Mouse (Mus musculus): ENCODE measurements around the gene Prop1. TPM values are rescaled to one million over a fixed set of nuclear protein-coding genes. Genes with fewer than 3 reads are reported as not detected.

The Prop1 gene
- polyA plus RNA-seq (2015; fragmentation: Nextera tagmentation; extraction: Ambion mirVana): not detected in 2 replicates

GRCm38 (mm10) chr11:50953665-50954064 lies at the start of gene Prop1:
Prop1 (minus strand) TSS chr11:50953765.
- WGBS: 74% methylated on average over 6 of the region's 6 CpGs
- H3K4me3 ChIP-seq (replicated peaks): no peak within 1 kb of the TSS
- H3K9ac ChIP-seq (replicated peaks): no peak within 1 kb of the TSS
- H3K27ac ChIP-seq (replicated peaks): no peak within 1 kb of the TSS
- H3K36me3 ChIP-seq: no peaks in the 10 kb centered on the region
- no peaks in the 10 kb centered on the region for H3K4me1 ChIP-seq
- H3K4me2 ChIP-seq: no peak within 1 kb of the TSS
- ATAC-seq (ENCODE audit: low FRiP score): no peak
- no peaks in the 10 kb centered on the region for H3K9me3 ChIP-seq (replicated peaks)
- H3K27me3 ChIP-seq (replicated peaks): no peaks in the 10 kb centered on the region

- no peaks in the 10 kb centered on the region for H3K27me3 ChIP-seq (replicated peaks)
- no peak within 1 kb of the TSS for H3K4me3 ChIP-seq (replicated peaks)
- no peak within 1 kb of the TSS for H3K4me2 ChIP-seq
- no peaks in the 10 kb centered on the region for H3K36me3 ChIP-seq
- 81% methylated on average over 5 of the region's 5 CpGs for WGBS
- ATAC-seq (ENCODE audit: low FRiP score): no peak
- no peaks in the 10 kb centered on the region for H3K4me1 ChIP-seq
- no peaks in the 10 kb centered on the region for H3K9me3 ChIP-seq (replicated peaks)
- H3K9ac ChIP-seq (replicated peaks): no peak within 1 kb of the TSS
- H3K27ac ChIP-seq (replicated peaks): no peak within 1 kb of the TSS
Measured at GRCm38 (mm10) chr11:51003296-51003695, 49.7 kb upstream of the Prop1 start, which contains the start of gene Olfr51. Olfr51 (plus strand) TSS chr11:51003596.

- 75% methylated on average over 5 of the region's 5 CpGs for WGBS
- H3K27ac ChIP-seq (replicated peaks): no peak within 1 kb of the TSS
Measured at GRCm38 (mm10) chr11:50981667-50982066, 28.1 kb upstream of the Prop1 start, which contains the start of gene Olfr1377. Olfr1377 (plus strand) TSS chr11:50981967.

GRCm38 (mm10) chr11:50977216-50977615 lies 23.7 kb upstream of the Prop1 start:
- ATAC-seq (ENCODE audit: low FRiP score): no peak
- Histone ChIP-seq H3K4me3 (replicated peaks) (no peak overlapping the region), H3K36me3 (no peaks in the 10 kb centered on the region), H3K9ac (replicated peaks) (no peak overlapping the region), H3K4me2 (no peak overlapping the region), H3K9me3 (replicated peaks) (no peaks in the 10 kb centered on the region), H3K27ac (replicated peaks) (no peak overlapping the region), H3K4me1 (no peaks in the 10 kb centered on the region), H3K27me3 (replicated peaks) (no peaks in the 10 kb centered on the region)
- 75% methylated on average over 4 of the region's 4 CpGs for WGBS

More at GRCm38 (mm10) chr11:50981667-50982066, 28.1 kb upstream of the Prop1 start, which contains the start of gene Olfr1377:
- H3K4me2 ChIP-seq: no peak within 1 kb of the TSS
- no peak within 1 kb of the TSS for H3K9ac ChIP-seq (replicated peaks)
- H3K36me3 ChIP-seq: no peaks in the 10 kb centered on the region
- no peaks in the 10 kb centered on the region for H3K9me3 ChIP-seq (replicated peaks)
- no peaks in the 10 kb centered on the region for H3K27me3 ChIP-seq (replicated peaks)
- H3K4me3 ChIP-seq (replicated peaks): no peak within 1 kb of the TSS
- no peaks in the 10 kb centered on the region for H3K4me1 ChIP-seq
- ATAC-seq (ENCODE audit: low FRiP score): no peak

GRCm38 (mm10) chr11:50966230-50966629 lies 12.7 kb upstream of the Prop1 start, which contains the start of gene Olfr1378:
Olfr1378 (plus strand) TSS chr11:50966530.
- no peak for ATAC-seq (ENCODE audit: low FRiP score)
- Histone ChIP-seq H3K9ac (replicated peaks) (no peak within 1 kb of the TSS), H3K4me2 (no peak within 1 kb of the TSS), H3K9me3 (replicated peaks) (no peaks in the 10 kb centered on the region), H3K4me3 (replicated peaks) (no peak within 1 kb of the TSS), H3K27me3 (replicated peaks) (no peaks in the 10 kb centered on the region), H3K36me3 (no peaks in the 10 kb centered on the region), H3K4me1 (no peaks in the 10 kb centered on the region; the same call in 1 of the 2 replicates), H3K27ac (replicated peaks) (no peak within 1 kb of the TSS)
- WGBS: 86% methylated on average over 11 of the region's 11 CpGs

GRCm38 (mm10) chr11:50964886-50965285 lies 11.3 kb upstream of the Prop1 start:
- H3K9me3 ChIP-seq (replicated peaks): no peaks in the 10 kb centered on the region
- no peak overlapping the region for H3K4me2 ChIP-seq
- H3K4me3 ChIP-seq (replicated peaks): no peak overlapping the region
- 87% methylated on average over 2 of the region's 2 CpGs for WGBS
- H3K27ac ChIP-seq (replicated peaks): no peak overlapping the region
- no peaks in the 10 kb centered on the region for H3K36me3 ChIP-seq
- H3K4me1 ChIP-seq: peaks cover 4% of the 10 kb centered on the region; the same call in 1 of the 2 replicates
- no peak overlapping the region for H3K9ac ChIP-seq (replicated peaks)
- no peak for ATAC-seq (ENCODE audit: low FRiP score)
- no peaks in the 10 kb centered on the region for H3K27me3 ChIP-seq (replicated peaks)

- no peak overlapping the region for H3K27ac ChIP-seq (replicated peaks)
- WGBS: 76% methylated on average over 14 of the region's 14 CpGs
Measured at GRCm38 (mm10) chr11:50952290-50952689, 1.3 kb downstream of the Prop1 start.

GRCm38 (mm10) chr11:50943506-50943905 lies 10.1 kb downstream of the Prop1 start, which contains the start of gene 4933414I15Rik:
4933414I15Rik (minus strand) TSS chr11:50943765.
- H3K9ac ChIP-seq (replicated peaks): no peak within 1 kb of the TSS

More at GRCm38 (mm10) chr11:50952290-50952689, 1.3 kb downstream of the Prop1 start:
- Histone ChIP-seq H3K4me2 (no peak overlapping the region), H3K4me1 (no peaks in the 10 kb centered on the region), H3K4me3 (replicated peaks) (no peak overlapping the region), H3K9me3 (replicated peaks) (no peaks in the 10 kb centered on the region), H3K27me3 (replicated peaks) (no peaks in the 10 kb centered on the region), H3K9ac (replicated peaks) (no peak overlapping the region), H3K36me3 (no peaks in the 10 kb centered on the region)
- no peak for ATAC-seq (ENCODE audit: low FRiP score)

GRCm38 (mm10) chr11:50942386-50942785 lies 11.2 kb downstream of the Prop1 start:
- no peak overlapping the region for H3K4me2 ChIP-seq
- H3K4me1 ChIP-seq: no peaks in the 10 kb centered on the region
- no peak for ATAC-seq (ENCODE audit: low FRiP score)
- no peak overlapping the region for H3K9ac ChIP-seq (replicated peaks)
- H3K9me3 ChIP-seq (replicated peaks): no peaks in the 10 kb centered on the region
- WGBS: 72% methylated on average over 12 of the region's 12 CpGs
- H3K4me3 ChIP-seq (replicated peaks): no peak overlapping the region
- no peak overlapping the region for H3K27ac ChIP-seq (replicated peaks)
- H3K27me3 ChIP-seq (replicated peaks): no peaks in the 10 kb centered on the region
- no peaks in the 10 kb centered on the region for H3K36me3 ChIP-seq

More at GRCm38 (mm10) chr11:50943506-50943905, 10.1 kb downstream of the Prop1 start, which contains the start of gene 4933414I15Rik:
- 86% methylated on average over 14 of the region's 14 CpGs for WGBS
- Histone ChIP-seq H3K27me3 (replicated peaks) (no peaks in the 10 kb centered on the region), H3K4me1 (no peaks in the 10 kb centered on the region), H3K27ac (replicated peaks) (no peak within 1 kb of the TSS), H3K36me3 (no peaks in the 10 kb centered on the region), H3K9me3 (replicated peaks) (no peaks in the 10 kb centered on the region), H3K4me3 (replicated peaks) (no peak within 1 kb of the TSS), H3K4me2 (no peak within 1 kb of the TSS)
- ATAC-seq (ENCODE audit: low FRiP score): no peak

GRCm38 (mm10) chr11:50939621-50940366 lies 13.8 kb downstream of the Prop1 start:
- peak; percentile 79 for ATAC-seq (ENCODE audit: low FRiP score)
- no peak overlapping the region for H3K4me2 ChIP-seq
- no peaks in the 10 kb centered on the region for H3K36me3 ChIP-seq
- 40% methylated on average over 14 of the region's 14 CpGs for WGBS
- H3K27ac ChIP-seq (replicated peaks): no peak overlapping the region
- H3K9ac ChIP-seq (replicated peaks): no peak overlapping the region
- no peaks in the 10 kb centered on the region for H3K9me3 ChIP-seq (replicated peaks)
- no peaks in the 10 kb centered on the region for H3K27me3 ChIP-seq (replicated peaks)
- H3K4me1 ChIP-seq: no peaks in the 10 kb centered on the region
- no peak overlapping the region for H3K4me3 ChIP-seq (replicated peaks)

- WGBS: 80% methylated on average over 8 of the region's 8 CpGs
- no peak for ATAC-seq (ENCODE audit: low FRiP score)
- Histone ChIP-seq H3K27ac (replicated peaks) (no peak overlapping the region), H3K4me3 (replicated peaks) (no peak overlapping the region), H3K4me1 (no peaks in the 10 kb centered on the region), H3K9ac (replicated peaks) (no peak overlapping the region), H3K9me3 (replicated peaks) (no peaks in the 10 kb centered on the region), H3K36me3 (no peaks in the 10 kb centered on the region), H3K4me2 (no peak overlapping the region), H3K27me3 (replicated peaks) (no peaks in the 10 kb centered on the region)
Measured at GRCm38 (mm10) chr11:50938435-50938834, 15.1 kb downstream of the Prop1 start.

- ATAC-seq (ENCODE audit: low FRiP score): peak; percentile 24
- Histone ChIP-seq H3K4me1 (peaks cover 11% of the 10 kb centered on the region), H3K36me3 (no peaks in the 10 kb centered on the region), H3K4me2 (peak overlapping the region; percentile 76), H3K9me3 (replicated peaks) (no peaks in the 10 kb centered on the region), H3K27me3 (replicated peaks) (no peaks in the 10 kb centered on the region), H3K9ac (replicated peaks) (no peak overlapping the region), H3K4me3 (replicated peaks) (peak overlapping the region; percentile 70; the same call in 1 of the 2 replicates), H3K27ac (replicated peaks) (peak overlapping the region; percentile 92)
- WGBS: 79% methylated on average over 1 of the region's 1 CpGs
Measured at GRCm38 (mm10) chr11:50932040-50932439, 21.5 kb downstream of the Prop1 start.
